Mouse (Mus musculus): ENCODE measurements around the gene Capg. TPM values are rescaled to one million over a fixed set of nuclear protein-coding genes. Genes with fewer than 3 reads are reported as not detected.

The Capg gene
- polyA plus RNA-seq, 1 experiment from 2014 or later: 25.4 TPM

DNA sequence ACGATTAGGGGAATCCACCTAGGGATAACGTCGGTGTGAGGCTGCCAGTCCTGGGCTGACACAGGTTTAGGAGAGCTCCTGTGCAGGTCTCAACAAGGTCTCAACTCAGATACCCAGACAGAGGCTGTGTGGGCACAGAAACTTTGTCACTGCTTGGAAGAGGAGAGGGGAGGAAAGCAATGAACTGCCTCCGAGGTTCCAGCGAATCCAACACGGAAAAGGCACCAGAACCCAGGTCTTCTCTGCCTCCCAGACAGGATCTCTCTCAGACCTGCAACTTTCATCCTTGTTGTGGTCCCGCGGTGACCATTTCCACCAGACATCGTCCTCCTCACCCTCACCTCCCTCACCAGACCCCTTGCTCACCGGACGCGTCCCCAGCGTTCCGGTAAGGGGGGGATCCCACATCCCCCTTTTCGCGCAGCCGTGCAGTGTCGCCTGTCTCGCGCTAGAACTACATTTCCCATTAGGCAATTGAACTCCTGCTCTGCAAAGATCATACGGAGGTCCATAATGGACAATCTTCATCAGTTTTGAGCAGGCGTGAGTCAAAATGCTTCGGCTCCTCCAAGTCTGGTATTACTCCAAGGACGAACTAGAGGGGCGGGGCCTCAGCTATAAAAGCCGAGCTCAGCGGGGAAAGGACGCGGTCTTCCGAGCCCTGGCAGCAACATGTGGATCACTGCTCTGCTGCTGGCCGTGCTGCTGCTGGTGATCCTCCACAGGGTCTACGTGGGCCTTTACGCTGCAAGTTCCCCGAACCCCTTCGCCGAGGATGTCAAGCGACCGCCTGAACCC is 54.0 kb downstream of the Capg start, which contains the start of the genes Elmod3 and Retsat:
TSS of gene Elmod3 (minus strand) at position 458 of the 798 bp plus-strand sequence.
TSS of gene Retsat (plus strand) at position 520 of the 798 bp plus-strand sequence.
- peak within 1 kb of the TSS; percentile 77 for H3K4me3 ChIP-seq

DNA sequence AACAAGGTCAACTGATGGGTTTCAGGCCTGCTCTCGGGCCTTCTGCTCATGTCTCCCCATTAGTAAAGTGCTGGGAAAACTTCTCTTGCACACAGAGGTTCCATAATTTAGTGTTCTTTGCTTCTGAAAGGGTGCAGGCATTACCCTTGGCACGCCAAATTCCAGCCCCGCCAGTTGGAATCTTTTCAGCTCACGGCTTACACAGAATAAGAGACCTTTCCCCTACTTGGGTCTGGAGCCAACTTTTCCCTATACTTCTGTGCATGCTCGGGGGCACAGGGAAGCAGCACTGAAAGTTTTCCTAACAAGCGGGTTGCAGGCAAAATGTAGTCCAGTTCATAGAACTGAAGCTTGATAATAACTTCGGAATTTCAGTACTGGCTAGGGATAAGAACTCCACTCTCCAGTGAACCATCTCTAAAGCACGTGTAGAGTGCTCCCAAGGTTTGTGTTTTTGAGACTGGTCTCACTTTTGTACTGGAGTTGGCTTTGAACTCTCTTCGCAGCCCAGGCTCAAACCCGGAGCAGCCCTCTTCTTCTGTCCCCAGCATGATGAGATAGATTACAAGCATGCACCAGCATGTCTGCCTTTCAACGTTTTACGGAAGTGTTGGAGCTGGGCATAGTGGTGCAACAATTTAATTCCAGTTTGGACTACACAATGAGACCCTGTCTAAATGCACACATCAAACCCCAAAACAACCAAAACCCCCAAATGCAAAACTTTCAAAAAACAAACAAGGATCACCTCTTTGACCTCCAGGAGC is 54.8 kb downstream of the Capg start:
- peak overlapping the region; percentile 91 for H3K27ac ChIP-seq (replicated peaks)
- H3K9ac ChIP-seq: peak overlapping the region; percentile 88
- peak overlapping the region; percentile 77 for H3K4me3 ChIP-seq
- no peaks in the 10 kb centered on the region for H3K27me3 ChIP-seq (replicated peaks)
- peaks cover 13% of the 10 kb centered on the region for H3K36me3 ChIP-seq
- WGBS: 39% methylated on average over 12 of the region's 12 CpGs
- H3K9me3 ChIP-seq: no peaks in the 10 kb centered on the region
- peak overlapping the region; percentile 75 for H3K4me2 ChIP-seq
- no peak for ATAC-seq (ENCODE audit: extremely low read depth, insufficient number of reproducible peaks, low FRiP score, low TSS enrichment)
- peaks cover 21% of the 10 kb centered on the region for H3K4me1 ChIP-seq

More for the DNA sequence above, 54.0 kb downstream of the Capg start, which contains the start of the genes Elmod3 and Retsat:
- Histone ChIP-seq H3K27me3 (replicated peaks) (no peaks in the 10 kb centered on the region), H3K4me1 (peaks cover 21% of the 10 kb centered on the region), H3K9me3 (no peaks in the 10 kb centered on the region), H3K4me2 (peak within 1 kb of the TSS; percentile 75), H3K36me3 (peaks cover 8% of the 10 kb centered on the region; the same call in 1 of the 2 replicates), H3K27ac (replicated peaks) (peak within 1 kb of the TSS; percentile 91), H3K9ac (peak within 1 kb of the TSS; percentile 88)
- under 1% methylated on average over 38 of the region's 38 CpGs for WGBS
- ATAC-seq (ENCODE audit: extremely low read depth, insufficient number of reproducible peaks, low FRiP score, low TSS enrichment): peak; percentile 78

DNA sequence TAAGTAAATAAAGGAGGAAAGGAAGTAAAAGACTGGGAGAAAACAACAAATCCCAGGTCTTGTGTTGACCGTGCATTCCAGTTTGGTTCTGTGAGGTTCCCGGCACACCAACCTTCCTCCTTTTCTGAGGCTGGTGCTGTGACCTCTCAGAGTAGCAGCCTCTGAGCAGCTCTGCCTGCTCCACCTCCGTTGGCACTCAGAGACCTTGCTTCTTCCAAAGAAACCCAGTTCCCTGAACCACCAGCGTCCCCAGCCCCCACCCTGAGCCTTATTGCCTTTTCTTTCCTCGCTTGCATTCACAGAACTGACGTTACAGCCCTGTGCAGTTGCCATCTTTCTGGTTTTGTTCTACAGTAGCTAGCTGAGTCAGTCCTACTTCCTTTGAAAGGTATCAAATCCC is 56.0 kb downstream of the Capg start:
- H3K36me3 ChIP-seq: peaks cover 25% of the 10 kb centered on the region
- peaks cover 21% of the 10 kb centered on the region for H3K4me1 ChIP-seq
- H3K4me3 ChIP-seq: no peak overlapping the region
- no peak for ATAC-seq (ENCODE audit: extremely low read depth, insufficient number of reproducible peaks, low FRiP score, low TSS enrichment)
- H3K4me2 ChIP-seq: no peak overlapping the region
- 77% methylated on average over 6 of the region's 6 CpGs for WGBS
- no peak overlapping the region for H3K9ac ChIP-seq
- no peaks in the 10 kb centered on the region for H3K9me3 ChIP-seq
- no peak overlapping the region for H3K27ac ChIP-seq (replicated peaks)
- no peaks in the 10 kb centered on the region for H3K27me3 ChIP-seq (replicated peaks)

DNA sequence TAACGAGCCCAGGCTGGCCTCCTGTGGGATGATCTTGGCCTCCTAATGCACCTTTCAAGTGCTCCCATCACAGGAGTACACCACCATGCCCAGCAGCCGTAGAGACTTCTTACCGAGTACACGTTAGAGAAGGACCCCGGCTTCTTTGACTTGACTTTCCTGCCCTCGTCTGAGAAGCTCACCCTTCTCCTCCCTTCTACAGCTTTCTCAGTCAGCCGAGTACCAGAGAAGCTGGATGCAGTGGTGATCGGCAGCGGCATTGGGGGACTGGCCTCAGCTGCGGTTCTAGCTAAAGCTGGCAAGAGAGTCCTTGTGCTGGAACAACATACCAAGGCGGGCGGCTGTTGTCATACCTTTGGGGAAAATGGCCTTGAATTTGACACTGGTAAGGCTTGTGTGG is 56.6 kb downstream of the Capg start:
- H3K4me1 ChIP-seq: peaks cover 21% of the 10 kb centered on the region
- no peaks in the 10 kb centered on the region for H3K9me3 ChIP-seq
- H3K27me3 ChIP-seq (replicated peaks): no peaks in the 10 kb centered on the region
- no peak overlapping the region for H3K4me3 ChIP-seq
- no peak overlapping the region for H3K4me2 ChIP-seq
- H3K9ac ChIP-seq: no peak overlapping the region
- H3K27ac ChIP-seq (replicated peaks): no peak overlapping the region
- 84% methylated on average over 12 of the region's 12 CpGs for WGBS
- ATAC-seq (ENCODE audit: extremely low read depth, insufficient number of reproducible peaks, low FRiP score, low TSS enrichment): no peak
- peaks cover 31% of the 10 kb centered on the region for H3K36me3 ChIP-seq

DNA sequence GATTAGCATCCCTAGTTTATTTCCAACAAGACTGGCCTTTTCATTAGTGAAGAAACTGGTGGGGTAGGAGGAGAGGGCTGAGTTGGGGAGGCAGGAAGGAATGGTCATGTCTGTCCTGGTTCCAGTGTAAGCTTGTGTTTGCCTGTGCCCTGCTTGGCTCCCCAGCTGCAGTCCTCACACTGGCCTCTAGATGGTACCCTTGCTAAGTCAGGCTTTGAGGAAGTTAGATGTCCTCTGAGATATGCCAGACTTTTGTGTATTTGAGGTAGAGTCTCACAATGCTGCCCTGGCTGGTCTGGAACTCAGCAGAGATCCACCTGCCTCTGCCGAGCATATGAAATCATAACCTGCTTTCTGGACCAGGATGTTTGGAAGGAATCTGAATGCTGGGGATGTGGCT is 57.5 kb downstream of the Capg start:
- peaks cover 21% of the 10 kb centered on the region for H3K4me1 ChIP-seq
- 61% methylated on average over 1 of the region's 1 CpGs for WGBS
- no peak overlapping the region for H3K27ac ChIP-seq (replicated peaks)
- peaks cover 40% of the 10 kb centered on the region for H3K36me3 ChIP-seq
- H3K9me3 ChIP-seq: no peaks in the 10 kb centered on the region
- no peak overlapping the region for H3K4me2 ChIP-seq
- ATAC-seq (ENCODE audit: extremely low read depth, insufficient number of reproducible peaks, low FRiP score, low TSS enrichment): no peak
- no peak overlapping the region for H3K4me3 ChIP-seq
- H3K27me3 ChIP-seq (replicated peaks): no peaks in the 10 kb centered on the region
- H3K9ac ChIP-seq: no peak overlapping the region

DNA sequence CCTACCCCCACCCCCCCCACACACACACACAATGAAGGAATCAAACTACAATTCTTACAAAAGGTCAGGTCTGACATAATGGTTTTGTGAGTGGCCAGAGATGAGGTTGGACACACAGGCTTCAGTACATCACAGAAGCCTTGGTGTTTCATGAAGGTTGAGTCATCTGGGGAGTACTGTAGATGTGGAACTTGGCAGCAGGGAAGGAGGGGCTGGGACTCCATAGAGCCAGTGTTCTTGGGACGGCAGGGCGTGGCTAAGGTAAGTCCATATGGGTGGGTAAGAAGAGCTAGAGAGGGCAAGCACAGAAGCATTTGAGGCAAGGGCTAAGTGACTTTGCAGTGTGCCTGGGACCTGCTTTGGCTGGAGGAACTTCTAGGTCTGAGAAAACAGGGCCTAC is 59.9 kb downstream of the Capg start:
- WGBS: 76% methylated on average over 2 of the region's 2 CpGs
- Histone ChIP-seq H3K4me2 (no peak overlapping the region), H3K4me1 (peaks cover 5% of the 10 kb centered on the region), H3K9ac (no peak overlapping the region), H3K36me3 (peaks cover 60% of the 10 kb centered on the region), H3K27ac (replicated peaks) (no peak overlapping the region), H3K27me3 (replicated peaks) (no peaks in the 10 kb centered on the region), H3K4me3 (no peak overlapping the region), H3K9me3 (no peaks in the 10 kb centered on the region)
- no peak for ATAC-seq (ENCODE audit: extremely low read depth, insufficient number of reproducible peaks, low FRiP score, low TSS enrichment)

DNA sequence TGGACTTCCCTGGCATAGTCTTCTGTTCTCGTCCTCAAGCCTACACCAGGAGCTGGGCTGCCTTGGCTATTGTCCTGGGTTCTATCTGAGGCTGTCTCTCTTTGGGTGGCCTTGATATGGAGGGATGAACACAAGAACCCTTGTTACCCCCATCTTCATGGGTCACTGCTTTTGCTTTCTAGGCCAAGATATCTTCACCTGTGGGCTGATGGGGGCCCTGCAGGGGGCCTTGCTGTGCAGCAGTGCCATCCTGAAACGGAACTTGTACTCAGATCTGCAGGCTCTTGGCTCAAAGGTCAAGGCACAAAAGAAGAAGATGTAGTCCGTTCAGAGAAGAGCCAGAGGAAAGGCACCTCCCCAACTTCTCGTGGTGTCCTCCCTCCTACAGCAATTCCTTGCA is 62.9 kb downstream of the Capg start:
- Histone ChIP-seq H3K27ac (replicated peaks) (no peak overlapping the region), H3K4me2 (no peak overlapping the region), H3K36me3 (peaks cover 88% of the 10 kb centered on the region), H3K9me3 (no peaks in the 10 kb centered on the region), H3K9ac (no peak overlapping the region), H3K4me1 (peaks cover 12% of the 10 kb centered on the region; the same call in 1 of the 2 replicates), H3K27me3 (replicated peaks) (no peaks in the 10 kb centered on the region), H3K4me3 (no peak overlapping the region)
- WGBS: 81% methylated on average over 4 of the region's 4 CpGs
- ATAC-seq (ENCODE audit: extremely low read depth, insufficient number of reproducible peaks, low FRiP score, low TSS enrichment): no peak

DNA sequence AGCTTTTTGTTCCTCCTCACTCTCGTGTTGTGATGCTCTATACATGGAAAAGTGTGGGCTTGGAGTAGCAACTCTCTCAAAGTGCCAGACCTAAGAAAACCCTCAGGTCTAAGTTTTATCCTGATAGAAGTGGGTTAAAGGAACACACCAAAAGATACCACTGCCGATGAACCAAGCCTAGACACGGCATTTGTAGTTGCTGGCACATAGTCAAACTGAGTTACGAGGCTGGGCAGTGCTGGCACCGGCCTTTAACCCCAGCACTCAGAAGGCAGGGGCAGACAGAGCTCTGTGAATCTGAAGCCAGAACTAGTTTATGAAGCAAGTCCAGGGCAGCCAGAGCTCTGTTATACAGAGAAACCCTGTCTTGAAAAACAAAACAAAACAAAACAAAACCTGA is 63.5 kb downstream of the Capg start:
- no peak overlapping the region for H3K9ac ChIP-seq
- H3K4me3 ChIP-seq: no peak overlapping the region
- no peak for ATAC-seq (ENCODE audit: extremely low read depth, insufficient number of reproducible peaks, low FRiP score, low TSS enrichment)
- H3K4me1 ChIP-seq: peaks cover 12% of the 10 kb centered on the region; the same call in 1 of the 2 replicates
- no peak overlapping the region for H3K4me2 ChIP-seq
- H3K27ac ChIP-seq (replicated peaks): no peak overlapping the region
- no peaks in the 10 kb centered on the region for H3K9me3 ChIP-seq
- WGBS: 75% methylated on average over 5 of the region's 5 CpGs
- H3K27me3 ChIP-seq (replicated peaks): no peaks in the 10 kb centered on the region
- H3K36me3 ChIP-seq: peaks cover 92% of the 10 kb centered on the region

DNA sequence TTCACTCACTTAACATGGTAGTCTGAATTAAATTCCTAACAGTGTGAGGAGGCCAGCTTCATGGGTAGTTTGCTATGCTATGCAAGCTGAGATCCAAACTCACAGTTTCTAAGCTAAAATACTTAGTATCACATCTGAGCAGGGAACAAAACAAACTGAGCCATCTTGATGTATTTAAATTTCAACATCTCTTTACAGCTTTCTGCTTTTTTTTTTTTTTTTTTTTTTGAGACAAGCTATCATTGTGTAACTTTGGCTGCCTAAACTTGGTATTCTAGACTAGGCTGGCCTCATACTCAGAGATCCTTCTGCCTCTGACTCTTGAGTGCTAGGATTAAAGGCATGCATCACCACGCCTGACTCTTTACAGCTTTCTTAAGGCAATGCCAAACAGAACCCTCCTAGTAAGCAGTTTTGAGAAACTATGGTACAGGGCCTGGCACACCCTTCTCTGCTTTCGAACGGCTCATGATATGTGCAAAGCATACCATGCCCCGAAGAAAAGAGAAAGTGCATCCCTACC is 64.5 kb downstream of the Capg start:
- no peaks in the 10 kb centered on the region for H3K27me3 ChIP-seq (replicated peaks)
- ATAC-seq (ENCODE audit: extremely low read depth, insufficient number of reproducible peaks, low FRiP score, low TSS enrichment): no peak
- no peak overlapping the region for H3K27ac ChIP-seq (replicated peaks)
- no peak overlapping the region; the same call in 1 of the 2 replicates for H3K9ac ChIP-seq
- WGBS: 82% methylated on average over 4 of the region's 4 CpGs
- H3K4me3 ChIP-seq: no peak overlapping the region
- no peak overlapping the region for H3K4me2 ChIP-seq
- peaks cover 92% of the 10 kb centered on the region for H3K36me3 ChIP-seq
- no peaks in the 10 kb centered on the region for H3K9me3 ChIP-seq
- H3K4me1 ChIP-seq: peaks cover 13% of the 10 kb centered on the region; the same call in 1 of the 2 replicates

DNA sequence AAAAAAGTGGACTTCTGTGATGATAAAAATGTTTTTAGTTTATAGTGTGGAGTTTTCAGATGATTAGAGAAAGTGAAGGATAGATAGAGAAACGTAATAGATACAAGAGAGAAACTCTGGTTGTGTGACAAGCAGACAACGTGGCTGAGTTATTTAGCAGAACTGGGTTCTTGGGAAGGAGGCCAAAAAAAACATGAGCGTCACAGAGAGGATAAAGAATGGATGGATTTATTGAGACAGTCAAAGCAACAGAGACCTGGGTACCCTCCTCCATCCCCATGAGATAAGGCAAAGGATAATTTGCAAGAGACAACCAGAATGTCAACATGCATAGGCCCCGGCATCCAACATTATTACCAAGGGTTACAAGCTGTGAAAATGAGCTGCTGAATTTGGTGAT is 66.1 kb downstream of the Capg start:
- Histone ChIP-seq H3K9ac (no peak overlapping the region), H3K27ac (replicated peaks) (no peak overlapping the region), H3K4me2 (no peak overlapping the region), H3K4me3 (no peak overlapping the region), H3K27me3 (replicated peaks) (no peaks in the 10 kb centered on the region), H3K9me3 (no peaks in the 10 kb centered on the region), H3K36me3 (peaks cover 84% of the 10 kb centered on the region), H3K4me1 (peaks cover 28% of the 10 kb centered on the region)
- ATAC-seq (ENCODE audit: extremely low read depth, insufficient number of reproducible peaks, low FRiP score, low TSS enrichment): no peak
- 60% methylated on average over 4 of the region's 4 CpGs for whole genome bisulfite sequencing

Data from heart, embryonic 13.5 days (tissue).